ENCODE assay signal across 8 mouse cellular contexts in genomic region chr2:29199909-29200308, GRCm38 (mm10). TPM values are rescaled to one million over a fixed set of nuclear protein-coding genes. Genes with fewer than 3 reads are reported as not detected.
A peak's percentile ranks its signal among the peaks of the same experiment; 100 is the strongest.
DNase-seq lines count a peak whose midpoint lies in the region; ATAC-seq and TF ChIP-seq lines count a peak whose summit lies in the region.

No protein-coding gene starts in this region.

- H3K36me3 ChIP-seq in hindbrain, embryonic 10.5 days: no peaks in the 10 kb centered on the region
- H3K36me3 ChIP-seq in hindbrain, embryonic 16.5 days (ENCODE audit: control insufficient read depth, insufficient read depth, low read length): no peaks in the 10 kb centered on the region

- TF ChIP-seq CTCF in cerebellum, adult 2 months (IDR thresholded peaks at IDR 0.05; ENCODE audit: borderline replicate concordance, insufficient read depth, low read depth, low read length): peak; percentile 72

- H3K27me3 ChIP-seq in hindbrain, embryonic 10.5 days (ENCODE audit: insufficient read depth, poor library complexity, severe bottlenecking): peaks cover 40% of the 10 kb centered on the region
- peaks cover 12% of the 10 kb centered on the region for H3K27me3 ChIP-seq in hindbrain, embryonic 16.5 days (replicated peaks; ENCODE audit: control insufficient read depth, insufficient read depth, low read length)
- H3K27me3 ChIP-seq in cerebellum, adult 2 months (ENCODE audit: control insufficient read depth, insufficient read depth, low read length): no peaks in the 10 kb centered on the region

- DNase-seq in hindbrain, embryonic 10.5 days (ENCODE audit: low spot score): peak; percentile 44
- DNase-seq in urinary bladder, postnatal 25 days (ENCODE audit: low spot score): peak; percentile 47
- no peak for DNase-seq in urinary bladder, postnatal 10 days (ENCODE audit: low spot score)
- peak; percentile 53 to 67 for DNase-seq in cerebellum, adult 2 months
- DNase-seq in kidney, postnatal 14 days: peak; percentile 44
- peak; percentile 42 to 46 for DNase-seq in natural killer cell, adult 2 months (ENCODE audit: low spot score in 2 of 2)

- H3K9me3 ChIP-seq in hindbrain, embryonic 10.5 days: no peaks in the 10 kb centered on the region
- no peaks in the 10 kb centered on the region for H3K9me3 ChIP-seq in hindbrain, embryonic 16.5 days (ENCODE audit: control insufficient read depth, low read length)

- H3K4me3 ChIP-seq in hindbrain, embryonic 10.5 days: no peak overlapping the region
- no peak overlapping the region for H3K4me3 ChIP-seq in hindbrain, embryonic 16.5 days (ENCODE audit: low read length)
- H3K4me3 ChIP-seq in cerebellum, adult 2 months (replicated peaks; ENCODE audit: insufficient read depth, low read depth, low read length): no peak overlapping the region

- peaks cover 31% of the 10 kb centered on the region for H3K4me1 ChIP-seq in hindbrain, embryonic 10.5 days (replicated peaks)
- peaks cover 5% of the 10 kb centered on the region for H3K4me1 ChIP-seq in hindbrain, embryonic 16.5 days (ENCODE audit: control insufficient read depth, insufficient read depth, low read depth, low read length)
- H3K4me1 ChIP-seq in cerebellum, adult 2 months (ENCODE audit: control insufficient read depth, insufficient read depth, low read length): peaks cover 12% of the 10 kb centered on the region

- TF ChIP-seq POLR2A in cerebellum, adult 2 months (IDR thresholded peaks at IDR 0.05; ENCODE audit: borderline replicate concordance, insufficient read depth, low read length): no peak

- H3K27ac ChIP-seq in hindbrain, embryonic 10.5 days: no peak overlapping the region
- H3K27ac ChIP-seq in hindbrain, embryonic 16.5 days (ENCODE audit: low read depth, low read length): no peak overlapping the region
- no peak overlapping the region for H3K27ac ChIP-seq in cerebellum, adult 2 months (ENCODE audit: insufficient read depth, low read length)

- no peak overlapping the region for H3K4me2 ChIP-seq in hindbrain, embryonic 16.5 days (ENCODE audit: low read length)

- H3K9ac ChIP-seq in hindbrain, embryonic 16.5 days (ENCODE audit: low read depth, low read length): no peak overlapping the region

- no peak for ATAC-seq in hindbrain, embryonic 16.5 days
- ATAC-seq in megakaryocyte-erythroid progenitor cell, adult 5-6 weeks (replicated peaks; ENCODE audit: low FRiP score, low TSS enrichment, poor library complexity, severe bottlenecking): no peak

- 6% methylated on average over 3 of the region's 3 CpGs for WGBS in hindbrain, embryonic 10.5 days
- 1% methylated on average over 3 of the region's 3 CpGs for WGBS in hindbrain, embryonic 16.5 days
- 5% methylated on average over 3 of the region's 3 CpGs for WGBS in cerebellum, adult 2 months

RNA-seq across cellular contexts. Expression of gene Ntng2, which starts 52.9 kb away (rescaled TPM):
- polyA plus RNA-seq in hindbrain, embryonic 10.5 days (2016; fragmentation: Nextera tagmentation; extraction: Ambion mirVana): 1.4 and 1.7 TPM in 2 replicates
- polyA plus RNA-seq in hindbrain, embryonic 16.5 days (2015; fragmentation: Nextera tagmentation; extraction: Ambion mirVana): 3.5 and 4.1 TPM in 2 replicates
- 25.7 and 26.0 TPM in 2 replicates for polyA plus RNA-seq in cerebellum, adult 2 months (2012; rRNA removed)
- total RNA-seq in megakaryocyte-erythroid progenitor cell, adult 5-6 weeks (2014; fragmentation: Nextera tagmentation): 2.3 and 2.8 TPM in 2 replicates
- total RNA-seq in megakaryocyte-erythroid progenitor cell, adult 5-6 weeks (2017): not detected in 2 replicates
